Mouse (Mus musculus): Measurements from ENCODE around the gene AL732309.1.

The AL732309.1 gene

DNA sequence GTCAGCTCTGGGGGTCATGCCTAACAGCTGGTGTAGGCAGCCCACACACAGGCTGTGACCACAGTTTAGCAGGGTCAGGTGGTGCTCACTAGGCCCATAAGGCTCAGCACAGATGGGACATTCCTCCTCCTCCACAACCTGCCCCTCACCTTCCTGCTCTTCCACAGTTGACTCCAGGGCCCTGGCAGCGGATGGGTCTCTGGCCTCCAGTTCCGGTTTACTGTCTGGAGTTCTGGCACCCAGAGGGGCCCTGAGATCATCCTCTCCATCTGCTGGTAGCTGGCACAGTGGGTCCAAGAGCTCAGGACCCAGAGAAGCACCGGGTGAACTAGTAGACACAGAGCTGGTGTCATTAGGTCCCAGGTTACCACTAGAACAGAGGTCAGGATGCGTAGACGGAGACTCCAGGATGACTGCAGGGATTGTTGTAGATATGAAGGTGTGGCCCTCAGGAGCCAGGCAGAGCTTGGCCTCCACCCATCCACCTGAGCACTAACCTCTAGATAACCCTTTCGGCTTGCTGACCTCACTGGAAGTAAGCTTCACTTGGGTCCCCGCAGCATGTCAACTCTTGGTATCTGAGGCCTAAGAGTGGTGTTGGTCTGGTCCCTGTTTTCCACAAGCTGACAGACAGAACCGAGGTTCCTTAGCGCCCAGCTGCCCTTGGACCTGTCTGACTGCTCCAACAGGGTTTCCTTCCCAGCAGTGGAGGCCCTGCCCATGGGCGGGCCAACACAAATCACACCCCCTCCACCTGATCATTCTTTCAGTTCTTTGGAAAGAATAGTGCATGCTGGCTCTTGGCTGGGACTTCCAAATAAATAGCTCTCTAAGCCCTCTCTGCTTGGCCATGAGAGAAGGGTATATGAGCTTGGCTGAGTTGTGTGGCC is at the start of gene AL732309.1:
AL732309.1 (minus strand) TSS at position 681 of the 890 bp plus-strand sequence.
- peak; percentile 38; the same call in 1 of the 2 replicates for ATAC-seq (ENCODE audit: insufficient number of reproducible peaks, low FRiP score, low TSS enrichment)

GRCm38 (mm10) chr2:25293706-25294105 is 47.0 kb upstream of the AL732309.1 start:
- no peak for ATAC-seq (ENCODE audit: insufficient number of reproducible peaks, low FRiP score, low TSS enrichment)

DNA sequence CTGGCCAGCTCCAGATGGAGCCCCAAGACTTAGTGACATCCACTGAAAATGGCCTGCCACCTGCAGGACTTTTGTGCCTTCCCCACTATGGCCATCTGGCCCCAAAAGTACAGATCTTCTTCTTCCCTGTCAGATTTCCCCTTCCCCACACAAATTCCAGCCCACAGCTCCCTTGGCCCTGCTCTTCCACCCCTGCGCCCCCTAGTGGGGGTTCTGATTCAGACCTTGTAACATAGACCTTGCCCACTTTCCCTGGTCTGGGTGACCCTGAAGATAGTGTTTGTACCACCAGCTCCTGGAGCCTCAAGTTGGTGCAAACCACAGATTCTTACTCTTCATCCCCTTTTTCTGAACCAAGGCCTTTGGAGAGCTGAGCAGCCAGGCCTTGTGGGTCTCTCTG is 46.2 kb upstream of the AL732309.1 start:
- no peak for ATAC-seq (ENCODE audit: insufficient number of reproducible peaks, low FRiP score, low TSS enrichment)

DNA sequence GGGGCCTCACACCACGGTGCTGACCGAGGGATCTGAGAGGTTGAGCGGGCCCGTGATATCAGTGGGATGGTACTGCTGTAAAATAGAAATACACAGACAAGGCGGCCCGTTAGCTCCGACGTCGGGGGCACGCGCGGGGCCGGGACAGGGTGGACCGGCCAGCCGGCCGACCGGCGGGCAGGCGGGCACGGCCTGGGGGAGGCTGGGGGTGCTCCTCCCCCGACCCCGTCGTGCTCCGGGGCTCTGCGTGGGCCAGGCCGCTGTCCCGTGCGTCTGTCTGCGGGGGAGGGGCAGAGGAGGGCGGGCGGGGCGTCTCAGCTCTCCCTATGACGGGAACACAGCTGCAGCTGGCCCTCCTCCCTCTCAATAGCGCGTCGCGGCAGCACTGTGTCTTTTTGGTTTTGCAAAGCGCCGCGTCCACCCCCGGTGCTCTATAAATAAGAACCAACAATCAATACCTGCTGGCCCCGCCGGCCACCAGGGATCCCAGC is 45.4 kb upstream of the AL732309.1 start:
- no peak for ATAC-seq (ENCODE audit: insufficient number of reproducible peaks, low FRiP score, low TSS enrichment)

GRCm38 (mm10) chr2:25291184-25292053 is 44.8 kb upstream of the AL732309.1 start:
- ATAC-seq (ENCODE audit: insufficient number of reproducible peaks, low FRiP score, low TSS enrichment) = no peak

DNA sequence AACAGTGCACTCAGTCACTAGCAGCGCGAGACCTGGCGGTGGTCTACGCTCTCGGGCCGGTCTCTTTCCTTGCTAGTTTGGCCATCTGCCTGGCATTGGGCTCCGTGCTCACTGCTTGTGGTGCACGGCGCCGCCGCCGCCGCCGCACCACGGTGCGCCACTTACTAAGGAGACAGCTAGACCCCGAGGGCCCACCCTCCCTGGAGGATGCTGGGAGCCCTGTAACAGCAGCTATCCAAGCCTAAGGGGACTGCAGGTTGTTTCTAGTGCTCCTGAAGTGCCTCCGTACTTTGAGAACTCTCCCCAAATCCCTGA is 44.1 kb upstream of the AL732309.1 start:
- no peak for ATAC-seq (ENCODE audit: insufficient number of reproducible peaks, low FRiP score, low TSS enrichment)

DNA sequence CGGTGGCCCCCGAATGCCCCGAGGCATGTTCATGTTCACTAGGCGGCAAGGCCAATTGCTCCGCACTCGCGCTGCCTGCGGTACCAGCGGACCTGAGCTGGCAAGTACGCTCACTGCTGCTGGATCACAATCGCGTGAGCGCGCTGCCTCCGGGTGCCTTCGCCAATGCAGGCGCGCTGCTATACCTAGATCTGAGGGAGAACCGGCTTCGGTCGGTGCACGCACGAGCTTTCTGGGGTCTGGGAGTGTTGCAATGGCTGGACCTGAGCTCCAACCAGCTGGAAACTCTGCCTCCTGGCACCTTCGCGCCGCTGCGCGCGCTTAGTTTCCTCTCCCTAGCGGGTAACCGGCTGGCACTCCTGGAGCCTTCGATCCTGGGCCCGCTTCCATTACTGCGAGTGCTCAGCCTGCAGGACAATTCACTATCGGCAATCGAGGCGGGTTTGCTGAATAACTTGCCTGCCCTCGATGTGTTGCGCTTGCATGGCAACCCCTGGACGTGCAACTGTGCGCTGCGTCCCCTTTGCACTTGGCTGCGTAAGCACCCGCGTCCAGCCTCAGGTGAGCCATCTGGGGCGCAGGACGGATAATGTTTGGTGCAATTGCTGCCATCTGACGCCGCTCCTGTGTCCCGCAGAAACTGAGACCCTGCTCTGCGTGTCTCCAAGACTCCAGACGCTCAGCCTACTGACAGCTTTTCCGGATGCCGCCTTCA is 43.6 kb upstream of the AL732309.1 start:
- peak; percentile 5; the same call in 1 of the 2 replicates for ATAC-seq (ENCODE audit: insufficient number of reproducible peaks, low FRiP score, low TSS enrichment)

GRCm38 (mm10) chr2:25289651-25290050 is 43.0 kb upstream of the AL732309.1 start, which contains the start of gene Lrrc26:
Lrrc26 (plus strand) TSS chr2:25289915.
- ATAC-seq (ENCODE audit: insufficient number of reproducible peaks, low FRiP score, low TSS enrichment) = no peak

GRCm38 (mm10) chr2:25288734-25289345 is 42.2 kb upstream of the AL732309.1 start:
- ATAC-seq (ENCODE audit: insufficient number of reproducible peaks, low FRiP score, low TSS enrichment) = no peak

DNA sequence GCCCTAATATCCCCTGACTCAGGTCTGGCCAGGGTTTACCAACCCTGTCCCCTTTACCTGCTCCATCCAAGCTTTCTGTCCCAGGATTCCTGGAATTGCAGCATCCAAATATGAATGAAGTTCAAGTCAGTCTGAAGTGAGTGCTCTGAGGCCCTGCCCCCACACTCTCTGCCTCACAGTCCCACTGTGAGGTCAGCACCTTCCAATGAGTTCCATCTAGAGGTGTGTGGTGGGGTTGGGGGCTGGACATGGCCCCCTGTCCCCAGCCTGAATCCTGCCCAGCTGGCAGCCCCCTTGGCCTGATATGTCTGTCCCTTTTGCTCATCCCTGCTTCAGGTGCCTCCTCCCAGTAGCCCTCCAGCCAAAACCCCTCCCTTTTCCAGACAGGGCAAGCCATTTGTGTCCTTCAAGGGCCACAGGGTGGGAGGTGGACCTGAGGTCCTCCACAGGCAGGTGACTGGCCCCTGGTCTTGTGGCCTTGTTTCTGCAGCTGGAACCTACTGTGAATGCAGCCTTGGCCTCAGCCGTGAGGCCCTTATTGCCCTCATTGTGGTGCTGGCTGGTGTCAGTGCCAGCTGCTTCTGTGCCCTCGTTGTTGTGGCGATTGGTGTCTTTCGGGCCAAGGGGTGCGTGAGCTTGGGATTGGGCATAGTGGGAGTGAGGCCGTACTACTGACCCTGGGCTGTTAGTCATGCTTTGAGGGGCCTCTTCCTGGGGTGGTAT is 41.4 kb upstream of the AL732309.1 start, which contains the start of gene Tmem210:
Tmem210 (plus strand) TSS at position 219 of the 723 bp plus-strand sequence.
- ATAC-seq (ENCODE audit: insufficient number of reproducible peaks, low FRiP score, low TSS enrichment) = no peak

DNA sequence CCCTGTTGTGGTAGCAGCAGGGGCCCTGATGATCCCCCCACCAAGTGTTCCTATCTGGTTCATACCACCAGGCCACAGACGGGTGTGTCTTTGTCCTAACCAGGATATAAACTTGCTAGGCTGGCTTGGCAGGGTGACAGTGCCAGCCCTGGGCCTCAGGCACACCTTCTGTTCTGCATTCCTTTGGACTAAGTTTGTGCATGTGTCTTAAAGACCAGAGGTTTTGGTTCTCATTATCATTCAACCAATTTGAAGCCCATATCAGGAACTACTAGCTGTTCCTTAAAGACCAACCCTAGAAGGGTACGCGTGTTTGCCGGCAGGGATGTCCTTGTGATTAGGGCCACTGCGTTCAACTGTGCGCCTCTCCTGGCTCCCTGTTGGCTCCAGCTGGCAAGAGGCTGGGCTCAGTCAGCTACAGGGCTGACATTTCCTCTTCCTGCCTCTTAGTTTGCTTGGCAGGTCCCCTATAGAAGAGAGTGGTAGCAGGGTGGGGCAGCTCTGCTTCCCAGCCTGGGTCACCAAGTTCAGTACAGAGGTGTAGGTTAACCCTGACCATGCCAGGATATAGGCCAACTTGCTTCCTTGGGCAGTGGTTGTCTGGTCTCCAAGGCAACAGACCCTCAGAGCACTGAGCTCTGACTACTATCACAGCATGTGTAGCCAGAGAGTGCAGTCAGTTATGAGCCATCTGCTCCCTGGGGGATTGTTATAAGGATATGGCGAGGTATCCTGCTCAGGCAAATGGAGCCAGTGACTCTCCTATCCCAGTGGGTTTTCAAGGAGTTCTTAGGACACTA is 40.4 kb upstream of the AL732309.1 start:
- ATAC-seq (ENCODE audit: insufficient number of reproducible peaks, low FRiP score, low TSS enrichment) = no peak

DNA sequence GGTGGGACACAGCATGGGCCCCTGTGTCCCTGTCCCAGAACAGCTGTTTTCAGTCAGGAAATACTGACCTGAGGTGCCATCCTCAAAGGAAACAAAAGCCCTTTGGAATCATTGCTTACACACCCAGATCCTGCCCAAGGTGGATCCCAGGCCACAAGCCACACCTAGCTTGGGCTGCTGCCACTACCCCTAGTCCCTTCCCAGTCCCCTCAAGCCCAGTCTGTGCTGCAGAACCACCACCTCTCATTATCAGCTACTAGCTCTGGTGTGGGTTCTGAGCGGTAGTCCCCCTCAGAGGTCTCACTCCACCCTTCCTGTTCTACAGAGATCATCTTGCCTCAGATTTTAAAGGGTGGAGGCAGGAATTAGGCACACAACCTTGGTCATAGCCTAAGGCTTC is 39.7 kb upstream of the AL732309.1 start:
- no peak for ATAC-seq (ENCODE audit: insufficient number of reproducible peaks, low FRiP score, low TSS enrichment)

DNA sequence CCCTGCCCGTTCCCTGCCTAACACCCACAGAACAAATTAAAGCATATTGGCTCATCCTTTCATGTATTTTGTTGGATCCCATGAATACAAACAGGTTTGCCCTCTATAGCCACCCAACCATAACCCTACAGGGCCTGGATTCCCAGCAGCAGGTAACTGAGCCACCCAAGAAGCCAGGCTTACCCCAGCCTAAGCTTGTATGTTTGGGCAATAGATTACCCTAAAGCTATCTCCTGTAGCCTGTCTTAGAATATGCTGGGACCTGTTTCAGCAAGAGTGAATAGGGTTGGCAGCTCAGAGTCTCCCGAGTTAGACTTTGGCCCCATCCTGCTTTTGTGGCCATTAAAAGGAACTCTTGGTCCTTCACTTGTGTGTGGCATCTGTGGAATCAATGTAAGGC is 38.9 kb upstream of the AL732309.1 start:
- no peak for ATAC-seq (ENCODE audit: insufficient number of reproducible peaks, low FRiP score, low TSS enrichment)

DNA sequence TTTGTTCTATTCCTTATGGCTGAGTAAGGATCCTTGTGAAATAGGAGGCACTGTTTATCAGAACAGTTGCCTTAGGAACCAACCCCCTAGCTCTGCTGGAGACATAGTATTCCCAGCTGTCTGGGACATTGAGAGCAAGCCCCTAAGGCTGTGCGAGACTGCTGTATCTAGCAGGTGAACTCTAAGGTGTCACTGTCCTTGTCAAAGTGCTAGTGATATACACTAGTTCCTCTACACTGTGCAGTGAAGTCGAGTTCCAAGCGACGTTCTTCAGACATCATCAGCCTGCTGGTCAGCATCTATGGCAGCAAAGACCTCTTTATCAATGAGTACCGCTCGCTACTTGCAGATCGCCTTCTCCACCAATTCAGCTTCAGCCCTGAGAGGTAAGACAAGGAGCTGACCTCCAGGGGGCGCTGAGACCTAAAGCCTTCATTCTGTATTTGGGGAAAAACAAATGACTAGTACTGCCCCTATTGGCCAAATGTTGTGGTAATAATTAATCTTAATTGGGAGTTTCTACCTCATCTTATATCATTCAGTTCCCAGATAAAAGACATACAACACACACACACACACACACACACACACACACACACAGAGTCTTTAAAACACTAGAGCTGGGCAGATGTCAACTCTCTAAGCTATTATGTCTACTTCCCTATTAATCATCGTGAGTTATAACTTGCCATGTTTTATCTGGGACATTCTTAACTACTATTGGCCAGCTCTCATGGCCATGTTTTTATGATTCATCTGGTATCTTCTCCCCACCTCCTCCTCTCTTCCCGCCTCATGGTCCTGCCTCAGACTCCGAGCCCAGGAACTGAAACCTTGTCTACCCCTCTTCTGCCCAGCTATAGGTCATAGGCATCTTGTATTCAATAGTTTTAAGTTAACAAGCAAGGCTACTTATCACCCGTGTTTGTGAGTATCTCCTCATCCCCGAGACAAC is 32.5 kb upstream of the AL732309.1 start:
- 0 out of 2 replicates have a peak, but pooled peaks have one; percentile 61 for ATAC-seq (ENCODE audit: insufficient number of reproducible peaks, low FRiP score, low TSS enrichment)

DNA sequence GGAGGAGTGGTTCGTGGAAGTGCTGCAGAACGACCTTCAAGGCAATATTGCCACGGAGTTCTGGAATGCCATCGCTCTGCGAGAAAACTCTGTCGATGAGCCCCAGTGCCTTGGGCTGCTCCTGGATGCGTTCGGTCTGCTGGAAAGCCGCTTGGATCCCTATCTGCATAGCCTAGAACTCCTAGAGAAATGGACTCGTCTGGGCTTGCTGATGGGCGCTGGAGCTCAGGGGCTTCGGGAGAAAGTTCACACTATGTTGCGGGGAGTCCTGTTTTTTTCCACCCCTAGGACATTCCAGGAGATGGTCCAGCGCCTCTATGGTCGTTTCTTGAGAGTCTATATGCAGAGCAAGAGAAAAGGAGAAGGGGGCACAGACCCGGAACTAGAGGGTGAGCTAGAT is 26.3 kb upstream of the AL732309.1 start:
- no peak for ATAC-seq (ENCODE audit: insufficient number of reproducible peaks, low FRiP score, low TSS enrichment)

- peak; percentile 19; the same call in 1 of the 2 replicates for ATAC-seq (ENCODE audit: insufficient number of reproducible peaks, low FRiP score, low TSS enrichment)
These were observed 25.9 kb upstream of the AL732309.1 start for GRCm38 (mm10) chr2:25272515-25272914.

- ATAC-seq (ENCODE audit: insufficient number of reproducible peaks, low FRiP score, low TSS enrichment) = peak; percentile 75
These were observed 25.3 kb upstream of the AL732309.1 start, which contains the start of the genes Ssna1 and Anapc2 for GRCm38 (mm10) chr2:25271827-25272511. Ssna1 (minus strand) TSS chr2:25272438. Anapc2 (plus strand) TSS chr2:25272478.
